Mouse (Mus musculus) liver, embryonic 14.5 days (tissue): Measurements from ENCODE around the gene Zfp612.

Experiments
- CTCF ChIP-seq: IDR thresholded peaks from 2 replicates; pipeline ENCODE4 v1.5.1; 2016; ENCODE audit warnings: antibody characterized with exemption, low read depth, control low read depth
- EP300 ChIP-seq: IDR thresholded peaks from 2 replicates; pipeline ENCODE4 v1.6.1; 2016; ENCODE audit warnings: antibody characterized with exemption, low read depth

DNA sequence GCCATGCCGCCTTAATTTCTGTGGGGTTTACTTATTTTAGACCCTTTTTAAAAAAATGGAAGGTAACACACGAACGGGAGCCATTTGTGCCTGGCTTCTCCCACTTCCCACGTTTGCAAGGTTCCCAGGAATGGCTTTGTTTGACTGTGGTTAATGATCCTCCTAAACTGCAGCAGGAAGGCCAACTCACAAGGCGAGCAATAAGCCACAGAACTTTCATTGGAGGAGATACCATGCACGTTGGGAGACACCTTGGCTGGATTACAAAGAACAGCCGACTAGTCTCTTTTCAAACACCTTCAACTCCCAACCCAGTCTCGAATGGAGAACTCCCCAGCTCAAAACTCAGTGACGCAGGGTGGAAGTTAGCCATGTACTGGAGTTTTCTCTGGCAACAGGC lies 15.4 kb upstream of the Zfp612 start:
- TF ChIP-seq CTCF (no peak), EP300 (no peak)
